Mouse (Mus musculus): ENCODE results near the gene Col12a1.

DNA sequence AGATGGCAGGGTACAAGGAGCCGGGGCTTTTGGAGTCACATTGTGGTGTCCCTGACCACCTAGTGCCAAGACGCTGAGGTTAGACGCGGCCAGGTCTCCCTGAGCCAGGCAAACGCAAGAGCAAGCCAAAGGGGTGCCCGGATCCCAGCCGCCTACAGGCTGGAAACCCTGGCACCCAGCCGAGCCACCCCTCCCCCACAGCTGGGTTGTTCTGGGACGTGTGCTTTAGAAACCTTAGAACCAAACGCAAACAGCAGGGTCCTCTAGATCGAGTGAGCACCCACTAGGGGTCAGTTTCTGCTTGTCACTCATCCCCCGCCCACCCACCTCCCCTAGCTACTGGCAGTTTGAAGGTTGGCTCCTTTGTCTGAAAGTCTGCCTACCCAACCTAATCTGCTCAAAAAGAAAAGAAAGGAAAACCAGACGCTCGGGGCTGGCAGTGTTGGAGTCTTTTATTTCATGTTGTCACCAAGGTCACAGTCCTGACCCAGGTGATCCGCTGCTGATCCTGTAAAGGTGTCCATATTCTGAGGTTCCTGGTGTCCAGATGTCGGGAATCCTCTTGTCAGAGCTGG is 4.1 kb downstream of the Col12a1 start:
- TF ChIP-seq CTCF (conservative IDR thresholded peaks at IDR 0.05 in 1 of 2, IDR thresholded peaks at IDR 0.05 in 1 of 2; ENCODE audit: low read depth in 2 of 2, low read length in 2 of 2), result peak in 1 of 2 experiments; percentile 8; a peak in 1 of 4 replicates
- TF ChIP-seq ZC3H11A (IDR thresholded peaks at IDR 0.05; ENCODE audit: low read depth, low read length), result no peak
- TF ChIP-seq POLR2A (IDR thresholded peaks at IDR 0.05; ENCODE audit: low read depth, low read length), result no peak
- no peak for TF ChIP-seq EP300 (IDR thresholded peaks at IDR 0.05; ENCODE audit: low read length)
- TF ChIP-seq E2F4 (IDR thresholded peaks at IDR 0.05; ENCODE audit: insufficient replicate concordance, low read depth, low read length), result no peak
- no peak for TF ChIP-seq MYC (IDR thresholded peaks at IDR 0.05; ENCODE audit: low read depth, low read length)
- no peak for TF ChIP-seq BHLHE40 (IDR thresholded peaks at IDR 0.05; ENCODE audit: low read depth, low read length)
- no peak for TF ChIP-seq MAX (IDR thresholded peaks at IDR 0.05; ENCODE audit: low read length)
- TF ChIP-seq SIN3A (IDR thresholded peaks at IDR 0.05; ENCODE audit: low read length), result no peak
- no peak for TF ChIP-seq RAD21 (IDR thresholded peaks at IDR 0.05; ENCODE audit: low read depth, low read length)

All from CH12.LX (cell line).